Mouse (Mus musculus) ES-Bruce4 (cell line): ENCODE data around the gene Zfp600. TPM values are rescaled to one million over a fixed set of nuclear protein-coding genes. Genes with fewer than 3 reads are reported as not detected.
"Not testable (repeated sequence)": the region's sequence is repeated elsewhere in the genome, so short reads cannot be mapped to it uniquely, and the experiment has no call there.

Experiments
- H3K27ac ChIP-seq: 2 replicates; pipeline ENCODE4 v1.5.1; 2012; ENCODE audit warnings: low read length, inconsistent platforms; ENCODE audit not compliant: insufficient read depth
- H3K27me3 ChIP-seq: 2 replicates; pipeline ENCODE4 v1.6.1; 2012; ENCODE audit warnings: mild to moderate bottlenecking, low read length, inconsistent platforms; ENCODE audit not compliant: control insufficient read depth, poor library complexity, insufficient read depth, severe bottlenecking
- H3K36me3 ChIP-seq: 2 replicates; pipeline ENCODE4 v1.6.1; 2012; ENCODE audit warnings: inconsistent platforms, mild to moderate bottlenecking, low read length, moderate library complexity; ENCODE audit not compliant: control insufficient read depth, poor library complexity, insufficient read depth, severe bottlenecking
- H3K4me1 ChIP-seq: one replicate; pipeline ENCODE4 v1.8.1; 2011; ENCODE audit warnings: low read length; ENCODE audit not compliant: control insufficient read depth, insufficient read depth
- H3K4me3 ChIP-seq: 2 replicates; pipeline ENCODE4 v1.5.1; 2011; ENCODE audit warnings: low read depth, mild to moderate bottlenecking, low read length
- H3K9ac ChIP-seq: 2 replicates; pipeline ENCODE4 v1.6.1; 2012; ENCODE audit warnings: low read depth, mild to moderate bottlenecking, inconsistent platforms; ENCODE audit not compliant: poor library complexity, severe bottlenecking
- H3K9me3 ChIP-seq: replicated peaks from 2 replicates; pipeline ENCODE4 v1.6.1; 2012; ENCODE audit warnings: mild to moderate bottlenecking, low read length, inconsistent platforms; ENCODE audit not compliant: control insufficient read depth, poor library complexity, insufficient read depth, severe bottlenecking
- polyA plus RNA-seq: library from polyadenylated mRNA; stranded (reverse); fragments of >200 nt; gene quantifications from 2 replicates; pipeline ENCODE4 v1.2.4, GENCODE M21; 2011; ENCODE audit warnings: low read depth; ENCODE audit not compliant: missing spikeins, insufficient read depth, insufficient read length

The Zfp600 gene
- polyA plus RNA-seq, 1 experiment: 28.7 TPM

DNA sequence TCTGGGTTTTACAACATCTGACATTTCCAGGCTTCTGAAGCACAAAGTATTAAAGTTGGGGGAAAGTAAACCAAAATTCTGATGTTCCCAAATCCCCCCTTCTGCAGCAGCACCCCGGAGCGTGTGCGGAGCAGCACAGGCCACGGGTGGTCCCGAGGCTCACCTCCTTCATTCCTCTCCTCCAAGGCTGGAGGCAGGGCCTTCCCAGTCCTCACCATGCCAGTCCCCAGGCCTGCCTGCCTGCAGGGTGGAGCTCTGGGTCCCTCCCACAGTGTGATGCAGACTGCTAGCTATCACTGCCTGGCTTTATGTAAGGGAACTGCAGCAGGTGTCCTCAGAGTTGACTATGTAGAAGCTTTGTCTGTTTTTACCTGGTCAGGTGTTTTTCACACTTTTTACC, 85.5 kb downstream of the Zfp600 start:
- not testable (repeated sequence) for H3K36me3 ChIP-seq, H3K4me1 ChIP-seq, H3K9ac ChIP-seq, H3K27me3 ChIP-seq, H3K27ac ChIP-seq, H3K9me3 ChIP-seq, H3K4me3 ChIP-seq

Other genes with a start within 250 kb of the Zfp600 start
- 13.2 and 17.4 TPM in 2 replicates for gene Zfp987, start 59.5 kb upstream of the Zfp600 start, polyA plus RNA-seq